Mouse (Mus musculus): ENCODE measurements at regions not wholly inside any gene's neighbourhood (a gene's known extent, or its start where the extent isn't known, plus 50 kb on each side); places are given as distances from the start of the nearest gene placed in this dataset.

DNA sequence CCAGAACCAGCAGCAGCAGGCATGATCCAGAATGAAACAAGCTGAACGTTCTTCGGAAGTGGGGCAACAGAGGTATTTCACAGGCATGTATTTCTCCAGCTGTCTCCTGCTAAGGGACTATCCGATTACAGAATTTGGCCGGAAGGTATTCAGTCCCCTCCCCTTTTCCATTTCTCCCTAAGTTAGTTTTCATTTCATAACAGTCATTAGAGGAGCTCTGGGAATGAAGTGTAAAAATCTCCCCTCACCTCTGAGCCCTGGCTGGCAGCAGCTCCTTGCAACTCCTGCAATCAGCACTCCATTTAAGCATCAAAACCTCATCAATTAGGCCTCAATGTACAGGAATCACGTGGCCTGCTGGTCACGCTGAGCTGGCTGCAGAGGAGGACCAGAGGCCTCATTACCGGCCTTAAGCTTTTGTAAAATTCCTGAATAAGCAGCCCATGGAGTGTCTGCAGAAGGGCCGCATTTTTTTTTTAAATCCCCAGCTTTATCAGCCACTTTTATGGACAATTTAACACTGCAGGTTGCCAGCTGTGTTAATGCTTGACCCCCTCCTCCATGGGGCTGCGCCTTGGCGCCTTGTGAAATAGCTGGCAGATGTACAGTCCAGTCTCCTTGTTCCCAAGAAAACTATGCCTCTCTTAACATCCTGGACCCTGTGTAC, 456.1 kb upstream of the Kirrel3 start:
- no peaks in the 10 kb centered on the region for H3K9me3 ChIP-seq
- ATAC-seq (ENCODE audit: low FRiP score): peak; percentile 46; the same call in 1 of the 2 replicates
- H3K4me2 ChIP-seq: no peak overlapping the region
- H3K27me3 ChIP-seq: no peaks in the 10 kb centered on the region
- no peak overlapping the region; the same call in 1 of the 2 replicates for H3K27ac ChIP-seq
- no peaks in the 10 kb centered on the region for H3K36me3 ChIP-seq
- 49% methylated on average over 10 of the region's 10 CpGs for WGBS
- H3K4me1 ChIP-seq (replicated peaks): peaks cover 9% of the 10 kb centered on the region
- H3K4me3 ChIP-seq: no peak overlapping the region
- H3K9ac ChIP-seq: no peak overlapping the region

DNA sequence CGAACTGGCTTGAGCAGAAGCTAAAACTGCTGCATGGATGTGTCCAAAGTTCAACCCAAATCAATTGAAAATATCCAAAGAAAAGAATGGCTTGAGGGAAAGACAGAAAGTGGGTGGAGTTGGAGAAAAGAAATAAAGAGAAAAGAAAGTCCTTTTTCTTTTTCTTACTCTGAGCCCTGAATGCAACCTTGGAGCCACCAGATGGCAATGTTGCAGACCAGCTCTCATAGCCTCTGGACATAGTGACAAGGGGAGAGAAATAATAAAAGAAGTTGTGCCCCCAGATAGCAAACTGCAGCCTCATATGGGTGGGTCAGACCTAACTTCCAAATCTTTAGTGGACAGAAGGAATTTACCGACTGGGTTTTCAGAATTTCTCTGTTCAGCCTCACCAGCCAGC, 431.3 kb upstream of the Kirrel3 start:
- no peak overlapping the region for H3K4me3 ChIP-seq
- no peak overlapping the region for H3K27ac ChIP-seq
- ATAC-seq (ENCODE audit: low FRiP score): no peak
- H3K36me3 ChIP-seq: no peaks in the 10 kb centered on the region
- H3K27me3 ChIP-seq: no peaks in the 10 kb centered on the region
- no peaks in the 10 kb centered on the region for H3K4me1 ChIP-seq (replicated peaks)
- no peaks in the 10 kb centered on the region for H3K9me3 ChIP-seq
- no peak overlapping the region for H3K4me2 ChIP-seq
- 58% methylated on average over 2 of the region's 2 CpGs for WGBS
- H3K9ac ChIP-seq: no peak overlapping the region

Data from hindbrain, embryonic 13.5 days (tissue).